Mouse (Mus musculus): ENCODE results near the gene Gm42372. TPM values are rescaled to one million over a fixed set of nuclear protein-coding genes. Genes with fewer than 3 reads are reported as not detected.

Gene Gm42372
- total RNA-seq (2023): 1 to 10 TPM; 2.7 to 3.4 TPM

GRCm38 (mm10) chr7:16982859-16983568 lies at the start of gene Gm42372:
Gene Gm42372, plus strand, starts transcription at chr7:16983086.

GRCm38 (mm10) chr7:16944061-16944807 lies 38.7 kb upstream of the Gm42372 start, which contains the start of gene Pnmal2:
Gene Pnmal2, plus strand, starts transcription at chr7:16944682.

GRCm38 (mm10) chr7:16959539-16960187 lies 23.2 kb upstream of the Gm42372 start, which contains the start of gene Pnmal1:
Gene Pnmal1, plus strand, starts transcription at chr7:16959679.

DNA sequence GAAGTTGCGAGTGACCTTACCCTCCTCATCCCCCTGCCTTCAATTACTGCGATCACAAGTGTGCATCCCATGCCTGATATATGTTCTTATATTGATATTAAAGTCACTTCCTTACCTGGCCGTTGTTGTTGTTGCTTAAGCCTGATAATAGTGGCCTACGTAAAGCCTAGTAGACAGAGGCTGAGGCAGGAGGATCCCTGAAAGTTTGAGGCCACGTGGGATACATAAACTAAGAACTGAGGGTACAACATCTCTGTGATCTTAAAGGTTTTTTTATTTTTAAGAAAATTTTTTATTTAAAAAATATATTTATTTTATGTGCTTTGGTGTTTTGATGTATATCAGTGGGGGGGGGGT lies 9.5 kb downstream of the Gm42372 start, which contains the start of gene Ccdc8:
TSS of gene Ccdc8 (plus strand) at position 258 of the 357 bp plus-strand sequence.

GRCm38 (mm10) chr7:17027588-17028343 lies 44.9 kb downstream of the Gm42372 start, which contains the start of gene Ppp5c:
Gene Ppp5c, minus strand, starts transcription at chr7:17027924.

Other genes with a start within 250 kb of the Gm42372 start
- 10 to 100 TPM; 85.3 to 95.2 TPM for gene Ap2s1, start 244.7 kb upstream of the Gm42372 start, total RNA-seq (2023)
- gene Slc1a5, start 201.7 kb upstream of the Gm42372 start, total RNA-seq (2023): 100 to 1,000 TPM; 137 to 141 TPM
- gene Strn4, start 167.2 kb upstream of the Gm42372 start, total RNA-seq (2023): 100 to 1,000 TPM; 136 to 150 TPM
- 10 to 100 TPM; 23.8 to 28.4 TPM for gene Fkrp, start 166.4 kb upstream of the Gm42372 start, total RNA-seq (2023)
- gene Prkd2, start 140.2 kb upstream of the Gm42372 start, total RNA-seq (2023): 100 to 1,000 TPM; 225 to 233 TPM
- gene Dact3, start 107.8 kb upstream of the Gm42372 start, total RNA-seq (2023): under 1 TPM; 0.29 to 0.56 TPM
- gene Gng8, start 91.3 kb upstream of the Gm42372 start, total RNA-seq (2023): not detected
- 1 to 10 TPM; 1.5 to 1.9 TPM for gene Ptgir, start 76.6 kb upstream of the Gm42372 start, total RNA-seq (2023)
- gene Calm3, start 59.0 kb upstream of the Gm42372 start, total RNA-seq (2023): 100 to 1,000 TPM; 118 to 124 TPM
- gene Pnmal2, start 38.4 kb upstream of the Gm42372 start, total RNA-seq (2023): not detected
- not detected for gene Pnmal1, start 23.4 kb upstream of the Gm42372 start, total RNA-seq (2023)
- under 1 TPM in 1 of 2 experiments, not detected in 1; 0.29 TPM for gene Ccdc8, start 9.6 kb downstream of the Gm42372 start, total RNA-seq (2023)
- 100 to 1,000 TPM in 1 of 2 experiments, 10 to 100 TPM in 1; 92.5 to 103 TPM for gene Ppp5c, start 44.8 kb downstream of the Gm42372 start, total RNA-seq (2023)
- gene Hif3a, start 79.3 kb downstream of the Gm42372 start, total RNA-seq (2023): 1 to 10 TPM; 1.3 to 3.4 TPM
- gene Psg16, start 91.0 kb downstream of the Gm42372 start, total RNA-seq (2023): under 1 TPM in 1 of 2 experiments, not detected in 1; 0.12 TPM
- gene Ceacam3, start 167.2 kb downstream of the Gm42372 start, total RNA-seq (2023): not detected
- not detected for gene Psg29, start 220.4 kb downstream of the Gm42372 start, total RNA-seq (2023)

Data from T-cell, adult 66 days (primary cell).